Mouse (Mus musculus): ENCODE measurements around the gene Acot9.

- TF ChIP-seq CTCF (IDR thresholded peaks at IDR 0.05; ENCODE audit: low read depth) (no peak), EP300 (IDR thresholded peaks at IDR 0.05; ENCODE audit: low read depth) (no peak)
These were observed 46.6 kb upstream of the Acot9 start for GRCm38 (mm10) chrX:155215501-155216248.
